Mouse (Mus musculus) central nervous system, embryonic 14 days (tissue): Measurements from ENCODE around the gene Nlrp4c. TPM values are rescaled to one million over a fixed set of nuclear protein-coding genes. Genes with fewer than 3 reads are reported as not detected.

Experiments
- polyA plus RNA-seq: library from polyadenylated mRNA; depleted of rRNA; stranded (reverse); fragments of >200 nt; gene quantifications from 2 replicates; pipeline ENCODE4 v1.2.3, GENCODE M21; 2012; rRNA removed

Gene Nlrp4c
- not detected in 2 replicates for polyA plus RNA-seq

GRCm38 (mm10) chr7:6044861-6045260 lies at the start of gene Nlrp4c:
Gene Nlrp4c, plus strand, starts transcription at chr7:6045161.

DNA sequence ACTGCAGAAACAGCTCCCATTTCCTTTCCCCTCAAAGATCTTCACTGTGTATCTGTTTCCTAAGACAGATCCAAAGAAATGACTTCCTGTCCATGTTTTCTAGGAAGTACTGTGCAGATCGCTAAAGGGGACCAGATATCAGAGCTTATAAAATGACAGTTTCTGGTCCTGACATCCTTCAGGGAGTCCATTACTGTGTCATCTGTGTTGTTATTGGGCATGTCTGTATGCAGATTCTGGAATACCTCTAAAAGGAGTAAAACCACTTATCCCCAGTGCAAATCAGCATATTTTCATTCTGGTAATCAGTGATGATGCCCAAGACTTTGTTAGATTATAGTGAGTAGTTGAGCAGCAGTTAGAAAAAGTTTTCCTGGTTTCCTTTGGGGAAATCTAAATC lies 34.1 kb upstream of the Nlrp4c start, which contains the start of gene Vmn1r65:
Vmn1r65 (minus strand) TSS at position 101 of the 400 bp plus-strand sequence.

Other genes starting within 250 kb of the Nlrp4c start
- gene Vmn1r63, start 239.7 kb upstream of the Nlrp4c start, polyA plus RNA-seq = not detected in 2 replicates
- gene Vmn1r64, start 160.6 kb upstream of the Nlrp4c start, polyA plus RNA-seq = not detected in 2 replicates
- not detected in 2 replicates for gene Vmn1r65, start 34.2 kb upstream of the Nlrp4c start, polyA plus RNA-seq
- gene Zfp787, start 110.8 kb downstream of the Nlrp4c start, polyA plus RNA-seq = 42.9 and 43.0 TPM in 2 replicates
- 69.2 and 77.8 TPM in 2 replicates for gene Zfp444, start 127.1 kb downstream of the Nlrp4c start, polyA plus RNA-seq
- not detected in 2 replicates for gene Galp, start 151.9 kb downstream of the Nlrp4c start, polyA plus RNA-seq
- not detected in 2 replicates for gene Zscan5b, start 177.1 kb downstream of the Nlrp4c start, polyA plus RNA-seq
- 0.20 TPM in 1 of 2 replicates, not detected in the other for gene Epp13, start 207.5 kb downstream of the Nlrp4c start, polyA plus RNA-seq
- 7.8 and 8.1 TPM in 2 replicates for gene Zfp667, start 241.4 kb downstream of the Nlrp4c start, polyA plus RNA-seq